Mouse (Mus musculus) heart, embryonic 13.5 days (tissue): ENCODE measurements around the gene Man2c1. TPM values are rescaled to one million over a fixed set of nuclear protein-coding genes. Genes with fewer than 3 reads are reported as not detected.

ENCODE experiments used
- ATAC-seq: fragments of 200-750 bp; cut with Nextera tagmentation; 2 replicates; pipeline ENCODE4 v1.8.0; 2017; ENCODE audit warnings: moderate TSS enrichment; ENCODE audit not compliant: insufficient number of reproducible peaks, low FRiP score, low TSS enrichment; ENCODE audit errors: extremely low read depth
- H3K27ac ChIP-seq: fragments of 300-500 bp; sonication (generic); replicated peaks from 2 replicates; pipeline ENCODE4 v1.5.1; 2015; ENCODE audit warnings: moderate library complexity, mild to moderate bottlenecking, inconsistent platforms
- H3K27me3 ChIP-seq: fragments of 300-500 bp; sonication (generic); replicated peaks from 2 replicates; pipeline ENCODE4 v1.6.1; 2015; ENCODE audit warnings: mild to moderate bottlenecking, inconsistent platforms
- H3K36me3 ChIP-seq: fragments of 300-500 bp; sonication (generic); 2 replicates; pipeline ENCODE4 v1.6.1; 2015; ENCODE audit warnings: mild to moderate bottlenecking, inconsistent platforms
- H3K4me1 ChIP-seq: fragments of 300-500 bp; sonication (generic); 2 replicates; pipeline ENCODE4 v1.6.1; 2015; ENCODE audit warnings: inconsistent platforms
- H3K4me2 ChIP-seq: fragments of 300-500 bp; sonication (generic); 2 replicates; pipeline ENCODE4 v1.6.1; 2015; ENCODE audit warnings: inconsistent platforms, mild to moderate bottlenecking, moderate library complexity
- H3K4me3 ChIP-seq: fragments of 300-500 bp; sonication (generic); 2 replicates; pipeline ENCODE4 v1.5.1; 2015; ENCODE audit warnings: moderate library complexity, mild to moderate bottlenecking, inconsistent platforms
- H3K9ac ChIP-seq: fragments of 300-500 bp; sonication (generic); 2 replicates; pipeline ENCODE4 v1.6.1; 2015; ENCODE audit warnings: inconsistent platforms, mild to moderate bottlenecking, moderate library complexity
- H3K9me3 ChIP-seq: fragments of 300-500 bp; sonication (generic); 2 replicates; pipeline ENCODE4 v1.6.1; 2016; ENCODE audit warnings: inconsistent platforms
- WGBS: fragments of 180-500 bp; shearing (Covaris S2); methylation state at CpG from one replicate; pipeline ENCODE4 v1.1.7; 2015; ENCODE audit warnings: mixed read lengths; 5-methylcytosine and 5-hydroxymethylcytosine counted together
- polyA plus RNA-seq: library from polyadenylated mRNA; unstranded; fragments of >200 nt; fragmentation: Nextera tagmentation; extraction: Ambion mirVana; gene quantifications from 2 replicates; pipeline ENCODE4 v1.2.1, GENCODE M21; 2015

Man2c1 gene
- polyA plus RNA-seq, 1 experiment from 2014 or later = 58.4 TPM

GRCm38 (mm10) chr9:57158013-57158470 is 27.6 kb downstream of the Man2c1 start, which contains the start of gene Commd4:
Commd4 (minus strand) TSS chr9:57158331.
- Histone ChIP-seq H3K27ac (peak within 1 kb of the TSS; percentile 50; the same call in 1 of the 2 replicates), H3K4me3 (peak within 1 kb of the TSS; percentile 93), H3K4me1 (peaks cover 12% of the 10 kb centered on the region), H3K4me2 (peak within 1 kb of the TSS; percentile 98), H3K36me3 (peaks cover 22% of the 10 kb centered on the region), H3K27me3 (0 out of 2 replicates have a peak, but pooled peaks cover 8% of the 10 kb centered on the region), H3K9me3 (no peaks in the 10 kb centered on the region), H3K9ac (peak within 1 kb of the TSS; percentile 89)
- WGBS = 1% methylated on average over 24 of the region's 24 CpGs
- peak; percentile 66 for ATAC-seq

- Histone ChIP-seq H3K27me3 (0 out of 2 replicates have a peak, but pooled peaks cover 8% of the 10 kb centered on the region), H3K4me3 (peak overlapping the region; percentile 93), H3K9ac (peak overlapping the region; percentile 70), H3K27ac (0 out of 2 replicates have a peak overlapping the region, but pooled peaks have one; percentile 50), H3K4me1 (peaks cover 12% of the 10 kb centered on the region), H3K9me3 (no peaks in the 10 kb centered on the region), H3K36me3 (peaks cover 22% of the 10 kb centered on the region), H3K4me2 (peak overlapping the region; percentile 98)
- WGBS = 35% methylated on average over 11 of the region's 11 CpGs
- no peak for ATAC-seq
Observed at GRCm38 (mm10) chr9:57158506-57158905, 28.0 kb downstream of the Man2c1 start.

GRCm38 (mm10) chr9:57162496-57162895 is 32.0 kb downstream of the Man2c1 start:
- Histone ChIP-seq H3K27ac (no peak overlapping the region), H3K4me3 (no peak overlapping the region), H3K9me3 (no peaks in the 10 kb centered on the region), H3K4me1 (peaks cover 6% of the 10 kb centered on the region), H3K36me3 (no peaks in the 10 kb centered on the region), H3K4me2 (no peak overlapping the region), H3K27me3 (0 out of 2 replicates have a peak, but pooled peaks cover 8% of the 10 kb centered on the region), H3K9ac (no peak overlapping the region)
- no peak for ATAC-seq
- WGBS = 12% methylated on average over 3 of the region's 3 CpGs

GRCm38 (mm10) chr9:57163137-57163536 is 32.6 kb downstream of the Man2c1 start:
- Histone ChIP-seq H3K9ac (no peak overlapping the region), H3K36me3 (no peaks in the 10 kb centered on the region), H3K9me3 (no peaks in the 10 kb centered on the region), H3K27me3 (0 out of 2 replicates have a peak, but pooled peaks cover 8% of the 10 kb centered on the region), H3K27ac (no peak overlapping the region), H3K4me2 (no peak overlapping the region), H3K4me3 (no peak overlapping the region), H3K4me1 (peaks cover 4% of the 10 kb centered on the region; the same call in 1 of the 2 replicates)
- no peak for ATAC-seq
- 51% methylated on average over 2 of the region's 2 CpGs for WGBS

GRCm38 (mm10) chr9:57166173-57166572 is 35.7 kb downstream of the Man2c1 start:
- WGBS = 85% methylated on average over 2 of the region's 2 CpGs
- H3K27ac ChIP-seq = no peak overlapping the region

GRCm38 (mm10) chr9:57168411-57168810 is 37.9 kb downstream of the Man2c1 start:
- Histone ChIP-seq H3K27ac (no peak overlapping the region), H3K36me3 (no peaks in the 10 kb centered on the region), H3K27me3 (no peaks in the 10 kb centered on the region), H3K4me3 (no peak overlapping the region), H3K9me3 (no peaks in the 10 kb centered on the region), H3K9ac (no peak overlapping the region), H3K4me1 (no peaks in the 10 kb centered on the region), H3K4me2 (no peak overlapping the region)
- WGBS = 70% methylated on average over 5 of the region's 5 CpGs
- no peak for ATAC-seq

More at GRCm38 (mm10) chr9:57166173-57166572, 35.7 kb downstream of the Man2c1 start:
- no peaks in the 10 kb centered on the region for H3K9me3 ChIP-seq
- 0 out of 2 replicates have a peak, but pooled peaks cover 3% of the 10 kb centered on the region for H3K27me3 ChIP-seq
- H3K4me3 ChIP-seq = no peak overlapping the region
- ATAC-seq = no peak
- H3K9ac ChIP-seq = no peak overlapping the region
- no peaks in the 10 kb centered on the region for H3K36me3 ChIP-seq
- H3K4me2 ChIP-seq = no peak overlapping the region
- H3K4me1 ChIP-seq = no peaks in the 10 kb centered on the region

Other genes with a start within 250 kb of the Man2c1 start
- gene Snx33, start 202.3 kb upstream of the Man2c1 start, polyA plus RNA-seq = 6.6 TPM in 2 replicates
- gene Imp3, start 193.2 kb upstream of the Man2c1 start, polyA plus RNA-seq = 61.8 and 63.2 TPM in 2 replicates
- 17.4 and 17.8 TPM in 2 replicates for gene Snupn, start 179.8 kb upstream of the Man2c1 start, polyA plus RNA-seq
- 13.8 and 14.8 TPM in 2 replicates for gene Ptpn9, start 135.8 kb upstream of the Man2c1 start, polyA plus RNA-seq
- gene Sin3a, start 58.6 kb upstream of the Man2c1 start, polyA plus RNA-seq = 18.3 and 22.1 TPM in 2 replicates
- gene Neil1, start 17.6 kb downstream of the Man2c1 start, polyA plus RNA-seq = 5.0 and 5.3 TPM in 2 replicates
- 69.1 and 75.8 TPM in 2 replicates for gene Commd4, start 27.6 kb downstream of the Man2c1 start, polyA plus RNA-seq
- gene Trcg1, start 105.9 kb downstream of the Man2c1 start, polyA plus RNA-seq = 0.07 TPM in 1 of 2 replicates, not detected in the other
- gene 1700017B05Rik, start 131.9 kb downstream of the Man2c1 start, polyA plus RNA-seq = 11.9 and 16.9 TPM in 2 replicates